9 mouse cellular contexts compared by ENCODE assay signal in genomic region chr7:132153725-132154147, GRCm38 (mm10). TPM values are rescaled to one million over a fixed set of nuclear protein-coding genes. Genes with fewer than 3 reads are reported as not detected.
DNase-seq lines count a peak whose midpoint lies in the region; ATAC-seq and TF ChIP-seq lines count a peak whose summit lies in the region.
"Had no signal": no experiment of that assay in that cellular context is flagged by ENCODE, and none has a peak within 500 bp of the region (broad histone marks: within the 10 kb centered on the region; RNA-seq: fewer than 3 reads in every experiment).

No protein-coding gene starts in this region.

- H3K4me2 ChIP-seq in heart, postnatal 0 days (ENCODE audit: low read depth, low read length), result peak overlapping the region; percentile 53; the same call in 1 of the 2 replicates
- H3K4me2 ChIP-seq in hindbrain, embryonic 11.5 days (replicated peaks; ENCODE audit: low read depth, low read length), result peak overlapping the region; percentile 72
- H3K4me2 ChIP-seq in midbrain, embryonic 12.5 days (replicated peaks), result peak overlapping the region; percentile 69; the same call in 1 of the 2 replicates

- no peak for TF ChIP-seq CTCF in heart, postnatal 0 days (IDR thresholded peaks at IDR 0.05; ENCODE audit: low read depth)
- TF ChIP-seq CTCF in cerebellum, adult 2 months (IDR thresholded peaks at IDR 0.05; ENCODE audit: borderline replicate concordance, insufficient read depth, low read depth, low read length), result no peak

- H3K27ac ChIP-seq in heart, postnatal 0 days (ENCODE audit: low read depth), result no peak overlapping the region
- H3K27ac ChIP-seq in cerebellum, adult 2 months (ENCODE audit: insufficient read depth, low read length), result no peak overlapping the region
- H3K27ac ChIP-seq in hindbrain, embryonic 11.5 days (ENCODE audit: low read depth, low read length), result no peak overlapping the region
- H3K27ac ChIP-seq in midbrain, embryonic 12.5 days (replicated peaks), result no peak overlapping the region
- H3K27ac ChIP-seq: macrophage had no signal

- no peak for TF ChIP-seq EP300 in heart, postnatal 0 days (IDR thresholded peaks at IDR 0.05; ENCODE audit: low read depth)

- H3K36me3 ChIP-seq in heart, postnatal 0 days (replicated peaks; ENCODE audit: control insufficient read depth, insufficient read depth, low read length), result no peaks in the 10 kb centered on the region
- H3K36me3 ChIP-seq in hindbrain, embryonic 11.5 days (ENCODE audit: control insufficient read depth, insufficient read depth, low read length), result no peaks in the 10 kb centered on the region
- no peaks in the 10 kb centered on the region for H3K36me3 ChIP-seq in midbrain, embryonic 12.5 days

- ATAC-seq in heart, postnatal 0 days (ENCODE audit: insufficient read depth, low read depth), result no peak
- ATAC-seq in hindbrain, embryonic 11.5 days (ENCODE audit: low FRiP score), result no peak
- ATAC-seq in midbrain, embryonic 12.5 days (ENCODE audit: low FRiP score, low read depth), result no peak
- no peak for ATAC-seq in monocyte, adult 5-6 weeks (replicated peaks; ENCODE audit: insufficient number of reproducible peaks, low FRiP score, low TSS enrichment, poor library complexity, severe bottlenecking)
- ATAC-seq in erythroblast, adult 5-6 weeks (replicated peaks; ENCODE audit: low FRiP score, poor library complexity, severe bottlenecking), result no peak

- no peak overlapping the region for H3K9ac ChIP-seq in heart, postnatal 0 days (replicated peaks; ENCODE audit: low read depth, low read length)
- no peak overlapping the region for H3K9ac ChIP-seq in hindbrain, embryonic 11.5 days (ENCODE audit: low read depth, low read length)
- H3K9ac ChIP-seq in midbrain, embryonic 12.5 days (replicated peaks), result no peak overlapping the region

- no peak for DNase-seq in heart, postnatal 0 days (ENCODE audit: low spot score)
- no peak for DNase-seq in heart, postnatal 4 days
- DNase-seq in cerebellum, adult 2 months, result peak; percentile 18 to 32
- DNase-seq in hindbrain, embryonic 11.5 days (ENCODE audit: low spot score), result no peak
- no peak for DNase-seq in thymus, postnatal 10 days (ENCODE audit: low spot score in 2 of 2)

- peaks cover 38% of the 10 kb centered on the region for H3K27me3 ChIP-seq in heart, postnatal 0 days (ENCODE audit: control insufficient read depth, insufficient read depth, low read length)
- H3K27me3 ChIP-seq in cerebellum, adult 2 months (ENCODE audit: control insufficient read depth, insufficient read depth, low read length), result no peaks in the 10 kb centered on the region
- H3K27me3 ChIP-seq in hindbrain, embryonic 11.5 days (ENCODE audit: control insufficient read depth, insufficient read depth, low read length), result peaks cover 6% of the 10 kb centered on the region
- H3K27me3 ChIP-seq in midbrain, embryonic 12.5 days, result peaks cover 38% of the 10 kb centered on the region

- TF ChIP-seq POLR2A in cerebellum, adult 2 months (IDR thresholded peaks at IDR 0.05; ENCODE audit: borderline replicate concordance, insufficient read depth, low read length), result no peak

- H3K4me1 ChIP-seq in heart, postnatal 0 days (ENCODE audit: control insufficient read depth, insufficient read depth), result no peaks in the 10 kb centered on the region
- 0 out of 2 replicates have a peak, but pooled peaks cover 6% of the 10 kb centered on the region for H3K4me1 ChIP-seq in cerebellum, adult 2 months (ENCODE audit: control insufficient read depth, insufficient read depth, low read length)
- peaks cover 3% of the 10 kb centered on the region; the same call in 1 of the 2 replicates for H3K4me1 ChIP-seq in hindbrain, embryonic 11.5 days (replicated peaks; ENCODE audit: control insufficient read depth, insufficient read depth, low read length)
- peaks cover 23% of the 10 kb centered on the region for H3K4me1 ChIP-seq in midbrain, embryonic 12.5 days

- H3K4me3 ChIP-seq in heart, postnatal 0 days (ENCODE audit: low read depth, low read length), result peak overlapping the region; percentile 27
- no peak overlapping the region for H3K4me3 ChIP-seq in cerebellum, adult 2 months (replicated peaks; ENCODE audit: insufficient read depth, low read depth, low read length)
- H3K4me3 ChIP-seq in hindbrain, embryonic 11.5 days (ENCODE audit: low read depth, low read length), result no peak overlapping the region
- no peak overlapping the region for H3K4me3 ChIP-seq in midbrain, embryonic 12.5 days

- no peaks in the 10 kb centered on the region for H3K9me3 ChIP-seq in heart, postnatal 0 days (replicated peaks; ENCODE audit: control insufficient read depth, low read length)
- no peaks in the 10 kb centered on the region for H3K9me3 ChIP-seq in hindbrain, embryonic 11.5 days (ENCODE audit: control insufficient read depth, low read length)
- H3K9me3 ChIP-seq in midbrain, embryonic 12.5 days, result no peaks in the 10 kb centered on the region

- WGBS in heart, postnatal 0 days, result 36% methylated on average over 6 of the region's 6 CpGs
- WGBS in cerebellum, adult 2 months, result 2% methylated on average over 6 of the region's 6 CpGs
- 28% methylated on average over 6 of the region's 6 CpGs for WGBS in hindbrain, embryonic 11.5 days
- 22% methylated on average over 6 of the region's 6 CpGs for WGBS in midbrain, embryonic 12.5 days

RNA-seq across cellular contexts. Expression of gene Cpxm2, which starts 0.8 kb away (rescaled TPM):
- 1.1 and 1.5 TPM in 2 replicates for total RNA-seq in heart, postnatal 0 days (2014; rRNA removed; ENCODE audit: low replicate concordance)
- 0.37 TPM in 2 replicates for polyA plus RNA-seq in heart, postnatal 0 days (2015; fragmentation: Nextera tagmentation; extraction: Ambion mirVana)
- total RNA-seq in heart, postnatal 4 days (2021), result under 1 TPM; 0.34 to 0.48 TPM
- 1.4 and 1.6 TPM in 2 replicates for polyA plus RNA-seq in cerebellum, adult 2 months (2012; rRNA removed)
- polyA plus RNA-seq in hindbrain, embryonic 11.5 days (2014; fragmentation: Nextera tagmentation; extraction: Ambion mirVana), result 2.2 and 3.6 TPM in 2 replicates
- polyA plus RNA-seq in midbrain, embryonic 12.5 days (2016; fragmentation: Nextera tagmentation; extraction: Ambion mirVana), result 1.8 and 4.3 TPM in 2 replicates
- total RNA-seq in monocyte, adult 5-6 weeks (2017), result not detected in 3 replicates
- not detected in 2 replicates for total RNA-seq in erythroblast, adult 5-6 weeks (2015; ENCODE audit: low replicate concordance)
- total RNA-seq in erythroblast, adult 5-6 weeks (2017; ENCODE audit: low replicate concordance), result not detected in 2 replicates
- polyA plus RNA-seq: macrophage had no signal

Comparison
In these comparisons a context has a peak if more than half of its experiments do, and no peak if none do; other contexts are left out.
1. DNase-seq: peak in cerebellum, adult 2 months (2 of 2); none in heart, postnatal 0 days (single experiment), heart, postnatal 4 days (single experiment), hindbrain, embryonic 11.5 days (single experiment) and thymus, postnatal 10 days (0 of 2).
2. Peak in every context shown above with its lines, with median percentiles within 50 percentile points of each other: H3K4me2 ChIP-seq.